Mouse (Mus musculus): ENCODE measurements around the gene Tsc1. TPM values are rescaled to one million over a fixed set of nuclear protein-coding genes. Genes with fewer than 3 reads are reported as not detected.

The Tsc1 gene
- total and polyA plus RNA-seq, 3 experiments, result 8.0 to 16.4 TPM; not detected in 1

DNA sequence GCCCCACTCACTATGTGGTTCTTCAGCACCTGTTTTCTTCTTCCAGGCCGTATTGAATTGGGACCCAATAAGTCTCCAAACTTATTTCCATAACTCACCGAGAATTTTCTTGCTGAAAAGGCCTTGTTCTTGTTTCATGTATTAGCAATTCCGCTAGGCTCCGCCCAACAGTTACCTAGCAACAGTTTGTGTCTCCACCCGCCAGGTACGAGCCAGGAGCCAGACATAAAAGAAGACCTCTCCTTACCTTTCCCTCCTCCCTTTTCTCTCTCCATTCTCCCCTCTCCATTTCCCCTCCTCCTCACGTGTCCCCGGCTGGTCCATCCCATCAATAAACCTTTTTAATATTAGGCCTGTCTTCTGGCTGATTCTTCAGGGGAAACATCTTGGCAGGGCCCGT, 2.7 kb upstream of the Tsc1 start:
- Histone ChIP-seq H3K27ac (ENCODE audit: control insufficient read depth, low read depth, low read length) (no peak overlapping the region), H3K36me3 (ENCODE audit: control insufficient read depth in 1 of 2, insufficient read depth in 2 of 2, low read length in 2 of 2) (peaks cover 0 to 10% of the 10 kb centered on the region in 2 experiments; a peak in 2 of 4 replicates), H3K9me3 (replicated peaks; ENCODE audit: insufficient read depth, low read length) (no peaks in the 10 kb centered on the region), H3K79me2 (ENCODE audit: control insufficient read depth, insufficient read depth, low read length, poor library complexity) (peaks cover 17% of the 10 kb centered on the region), H3K4me1 (ENCODE audit: control insufficient read depth in 1 of 2, insufficient read depth in 2 of 2, low read length in 2 of 2) (peaks cover 4% of the 10 kb centered on the region in 2 experiments), H3K4me3 (ENCODE audit: control insufficient read depth in 1 of 2, insufficient read depth in 1 of 2, low read depth in 2 of 2, low read length in 2 of 2) (no peak overlapping the region), H3K27me3 (ENCODE audit: control insufficient read depth in 1 of 2, insufficient read depth in 2 of 2, low read length in 2 of 2) (no peaks in the 10 kb centered on the region), H3K9ac (ENCODE audit: control insufficient read depth, low read depth, low read length, poor library complexity, severe bottlenecking) (no peak overlapping the region)
- no peak for DNase-seq (ENCODE audit: low read depth, low spot score)
- TF ChIP-seq BHLHE40 (IDR thresholded peaks at IDR 0.05; ENCODE audit: borderline replicate concordance, low read depth, low read length) (no peak), E2F4 (IDR thresholded peaks at IDR 0.05; ENCODE audit: borderline replicate concordance, low read depth, low read length) (no peak), CHD2 (IDR thresholded peaks at IDR 0.05; ENCODE audit: low read length) (no peak), JUND (IDR thresholded peaks at IDR 0.05; ENCODE audit: low read depth, low read length) (no peak), MAX (IDR thresholded peaks at IDR 0.05; ENCODE audit: low read length) (no peak), NELFE (IDR thresholded peaks at IDR 0.05; ENCODE audit: low read depth, low read length) (no peak), CHD1 (IDR thresholded peaks at IDR 0.05; ENCODE audit: low read depth, low read length) (no peak), SIN3A (IDR thresholded peaks at IDR 0.05; ENCODE audit: low read length) (no peak), ZNF384 (IDR thresholded peaks at IDR 0.05; ENCODE audit: low read depth, low read length) (no peak), TAL1 (IDR thresholded peaks at IDR 0.05; ENCODE audit: low read length) (no peak)

DNA sequence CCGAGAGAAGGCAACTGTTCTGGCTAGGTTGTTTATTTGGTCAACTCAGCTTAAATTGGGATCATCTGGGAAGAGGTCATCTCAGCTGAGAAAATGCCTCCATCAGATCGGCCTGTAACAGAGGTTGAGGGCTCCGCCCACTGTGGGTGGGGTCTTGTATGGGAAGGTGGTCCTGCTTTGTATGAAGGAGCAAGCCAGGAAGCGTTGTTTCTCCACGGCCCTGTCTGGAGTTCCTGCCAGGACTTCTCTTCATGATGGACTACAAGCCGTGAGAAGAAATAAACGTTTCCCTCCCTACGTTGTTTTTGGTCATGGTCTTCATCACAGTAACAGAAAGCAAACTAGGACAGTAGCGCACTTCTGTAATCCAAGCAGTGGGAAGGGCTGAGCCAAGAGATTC, 2.1 kb upstream of the Tsc1 start:
- Histone ChIP-seq H3K27ac (ENCODE audit: control insufficient read depth, low read depth, low read length) (no peak overlapping the region), H3K9me3 (replicated peaks; ENCODE audit: insufficient read depth, low read length) (no peaks in the 10 kb centered on the region), H3K4me3 (ENCODE audit: control insufficient read depth in 1 of 2, insufficient read depth in 1 of 2, low read depth in 2 of 2, low read length in 2 of 2) (peak overlapping the region in 1 of 2 experiments; percentile 18; a peak in 1 of 4 replicates), H3K36me3 (ENCODE audit: control insufficient read depth in 1 of 2, insufficient read depth in 2 of 2, low read length in 2 of 2) (peaks cover 0 to 10% of the 10 kb centered on the region in 2 experiments; a peak in 2 of 4 replicates), H3K27me3 (ENCODE audit: control insufficient read depth in 1 of 2, insufficient read depth in 2 of 2, low read length in 2 of 2) (no peaks in the 10 kb centered on the region), H3K9ac (ENCODE audit: control insufficient read depth, low read depth, low read length, poor library complexity, severe bottlenecking) (no peak overlapping the region), H3K79me2 (ENCODE audit: control insufficient read depth, insufficient read depth, low read length, poor library complexity) (peaks cover 20% of the 10 kb centered on the region), H3K4me1 (ENCODE audit: control insufficient read depth in 1 of 2, insufficient read depth in 2 of 2, low read length in 2 of 2) (peaks cover 4 to 5% of the 10 kb centered on the region in 2 experiments)
- DNase-seq (ENCODE audit: low read depth, low spot score), result peak; percentile 20
- TF ChIP-seq JUND (IDR thresholded peaks at IDR 0.05; ENCODE audit: low read depth, low read length), result no peak
- TF ChIP-seq HCFC1 (IDR thresholded peaks at IDR 0.05; ENCODE audit: low read depth, low read length), result no peak
- no peak for TF ChIP-seq POLR2A (IDR thresholded peaks at IDR 0.05; ENCODE audit: control insufficient read depth in 1 of 2, insufficient read depth in 1 of 2, low read depth in 1 of 2, low read length in 2 of 2, poor library complexity in 1 of 2)
- no peak for TF ChIP-seq EP300 (IDR thresholded peaks at IDR 0.05; ENCODE audit: low read depth in 1 of 2, low read length in 2 of 2)
- TF ChIP-seq MYC (IDR thresholded peaks at IDR 0.05; ENCODE audit: low read depth, low read length), result no peak
- TF ChIP-seq POLR2AphosphoS2 (IDR thresholded peaks at IDR 0.05; ENCODE audit: low read length), result no peak
- no peak for TF ChIP-seq ZC3H11A (IDR thresholded peaks at IDR 0.05; ENCODE audit: low read depth, low read length)

DNA sequence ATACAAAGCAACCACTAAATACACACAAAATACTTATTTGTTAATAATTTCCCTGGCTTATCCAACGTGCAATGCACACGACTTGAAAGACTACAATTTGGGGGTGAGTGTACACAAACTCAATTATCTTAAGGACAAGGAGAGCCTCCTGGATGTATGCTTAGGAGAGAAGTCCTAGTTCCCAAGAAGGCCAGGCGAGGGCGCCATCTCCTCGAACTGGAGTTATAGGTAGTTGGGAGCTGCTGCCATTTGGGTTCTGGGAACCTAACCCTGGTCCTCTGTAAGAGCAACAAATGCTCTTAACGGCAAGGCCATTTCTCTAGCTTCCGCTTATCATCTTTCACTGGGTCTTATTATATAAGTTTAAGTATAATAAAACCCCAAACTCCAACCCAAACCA, 1.2 kb upstream of the Tsc1 start:
- no peak overlapping the region for H3K27ac ChIP-seq (ENCODE audit: control insufficient read depth, low read depth, low read length)

More for the DNA sequence above, 1.2 kb upstream of the Tsc1 start:
- no peak overlapping the region for H3K4me3 ChIP-seq (ENCODE audit: control insufficient read depth in 1 of 2, insufficient read depth in 1 of 2, low read depth in 2 of 2, low read length in 2 of 2)
- H3K4me1 ChIP-seq (ENCODE audit: control insufficient read depth in 1 of 2, insufficient read depth in 2 of 2, low read length in 2 of 2), result peaks cover 6% of the 10 kb centered on the region in 2 experiments
- H3K79me2 ChIP-seq (ENCODE audit: control insufficient read depth, insufficient read depth, low read length, poor library complexity), result peaks cover 23% of the 10 kb centered on the region
- peaks cover 0 to 13% of the 10 kb centered on the region in 2 experiments; a peak in 2 of 4 replicates for H3K36me3 ChIP-seq (ENCODE audit: control insufficient read depth in 1 of 2, insufficient read depth in 2 of 2, low read length in 2 of 2)
- H3K9ac ChIP-seq (ENCODE audit: control insufficient read depth, low read depth, low read length, poor library complexity, severe bottlenecking), result no peak overlapping the region
- no peaks in the 10 kb centered on the region for H3K9me3 ChIP-seq (replicated peaks; ENCODE audit: insufficient read depth, low read length)
- TF ChIP-seq CTCF (IDR thresholded peaks at IDR 0.05 in 2 of 3, conservative IDR thresholded peaks at IDR 0.05 in 1 of 3; ENCODE audit: control insufficient read depth in 1 of 3, insufficient read depth in 1 of 3, low read depth in 2 of 3, low read length in 3 of 3, poor library complexity in 1 of 3, severe bottlenecking in 1 of 3) (peak; percentile 71 to 80 (median 77)), NELFE (IDR thresholded peaks at IDR 0.05; ENCODE audit: low read depth, low read length) (no peak), CHD1 (IDR thresholded peaks at IDR 0.05; ENCODE audit: low read depth, low read length) (no peak), SMC3 (IDR thresholded peaks at IDR 0.05; ENCODE audit: low read depth, low read length) (peak; percentile 48), RAD21 (IDR thresholded peaks at IDR 0.05; ENCODE audit: low read depth, low read length) (peak; percentile 46), TBP (IDR thresholded peaks at IDR 0.05; ENCODE audit: low read depth, low read length) (0 out of 2 replicates have a peak, but pooled peaks have one; percentile 18), TAL1 (IDR thresholded peaks at IDR 0.05; ENCODE audit: low read length) (no peak), GATA1 (IDR thresholded peaks at IDR 0.05; ENCODE audit: low read depth, low read length) (no peak)
- peak; percentile 86 for DNase-seq (ENCODE audit: low read depth, low spot score)
- H3K27me3 ChIP-seq (ENCODE audit: control insufficient read depth in 1 of 2, insufficient read depth in 2 of 2, low read length in 2 of 2), result no peaks in the 10 kb centered on the region

Measured in MEL (cell line).